Mouse (Mus musculus) kidney, embryonic 14.5 days (tissue): ENCODE data around the gene Arhgap31. TPM values are rescaled to one million over a fixed set of nuclear protein-coding genes. Genes with fewer than 3 reads are reported as not detected.

Experiments used
- ATAC-seq: fragments of 200-750 bp; cut with Nextera tagmentation; 2 replicates; pipeline ENCODE4 v1.8.0; 2017; ENCODE audit warnings: moderate number of reproducible peaks, mild to moderate bottlenecking, moderate TSS enrichment, moderate library complexity; ENCODE audit not compliant: low FRiP score, low TSS enrichment
- H3K27ac ChIP-seq: fragments of 300-500 bp; sonication (generic); 2 replicates; pipeline ENCODE4 v1.5.1; 2014; ENCODE audit warnings: low read depth, mild to moderate bottlenecking, low read length, moderate library complexity, mixed read lengths
- H3K27me3 ChIP-seq: fragments of 300-500 bp; sonication (generic); 2 replicates; pipeline ENCODE4 v1.6.1; 2014; ENCODE audit warnings: mild to moderate bottlenecking, low read length; ENCODE audit not compliant: control insufficient read depth, insufficient read depth
- H3K36me3 ChIP-seq: fragments of 300-500 bp; sonication (generic); 2 replicates; pipeline ENCODE4 v1.6.1; 2014; ENCODE audit warnings: low read length, mixed read lengths; ENCODE audit not compliant: control insufficient read depth, insufficient read depth
- H3K4me1 ChIP-seq: fragments of 300-500 bp; sonication (generic); 2 replicates; pipeline ENCODE4 v1.6.1; 2014; ENCODE audit warnings: low read length, mixed read lengths; ENCODE audit not compliant: control insufficient read depth, insufficient read depth
- H3K4me2 ChIP-seq: fragments of 300-500 bp; sonication (generic); replicated peaks from 2 replicates; pipeline ENCODE4 v1.6.1; 2014; ENCODE audit warnings: low read depth, mild to moderate bottlenecking, low read length
- H3K4me3 ChIP-seq: fragments of 300-500 bp; sonication (generic); 2 replicates; pipeline ENCODE4 v1.5.1; 2014; ENCODE audit warnings: mild to moderate bottlenecking, low read length
- H3K9ac ChIP-seq: fragments of 300-500 bp; sonication (generic); 2 replicates; pipeline ENCODE4 v1.6.1; 2014; ENCODE audit warnings: low read depth, mild to moderate bottlenecking, low read length, moderate library complexity
- H3K9me3 ChIP-seq: fragments of 300-500 bp; sonication (generic); 2 replicates; pipeline ENCODE4 v1.6.1; 2016; ENCODE audit warnings: low read length; ENCODE audit not compliant: control insufficient read depth
- WGBS: fragments of 180-500 bp; shearing (Covaris S2); extraction: QIAGEN DNeasy Blood & Tissue Kit; methylation state at CpG from one replicate; pipeline ENCODE4 v1.1.7; 2014; 5-methylcytosine and 5-hydroxymethylcytosine counted together
- polyA plus RNA-seq: library from polyadenylated mRNA; unstranded; fragments of >200 nt; fragmentation: Nextera tagmentation; extraction: Ambion mirVana; gene quantifications from 2 replicates; pipeline ENCODE4 v1.2.1, GENCODE M21; 2014

Arhgap31 gene
- polyA plus RNA-seq, 1 experiment from 2014 or later: 10.0 TPM

DNA sequence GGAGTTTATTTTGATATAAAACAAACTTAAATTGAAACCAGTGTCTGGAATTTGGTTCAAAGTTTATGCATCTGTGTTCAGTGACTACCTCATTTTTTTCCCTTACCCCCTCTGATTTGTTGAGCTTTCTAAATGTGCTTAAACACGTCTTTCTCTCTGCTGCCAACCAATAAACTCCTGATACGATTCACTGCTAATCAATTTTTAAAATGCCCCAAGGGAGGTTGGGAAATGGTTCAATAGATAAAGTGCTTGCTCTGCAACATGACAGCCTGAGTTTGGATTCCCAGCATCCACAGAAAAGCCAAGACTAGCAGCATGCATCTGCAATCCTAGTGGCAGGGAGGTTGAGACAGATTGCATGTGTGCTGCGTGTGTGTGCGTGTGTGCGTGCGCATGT is 99.4 kb downstream of the Arhgap31 start:
- no peak for ATAC-seq
- no peaks in the 10 kb centered on the region for H3K4me1 ChIP-seq
- no peak overlapping the region for H3K4me2 ChIP-seq
- no peak overlapping the region for H3K9ac ChIP-seq
- peaks cover 6% of the 10 kb centered on the region; the same call in 1 of the 2 replicates for H3K36me3 ChIP-seq
- WGBS: 84% methylated on average over 6 of the region's 6 CpGs
- no peak overlapping the region for H3K4me3 ChIP-seq
- H3K9me3 ChIP-seq: peaks cover 4% of the 10 kb centered on the region; the same call in 1 of the 2 replicates
- no peak overlapping the region for H3K27ac ChIP-seq
- no peaks in the 10 kb centered on the region for H3K27me3 ChIP-seq

DNA sequence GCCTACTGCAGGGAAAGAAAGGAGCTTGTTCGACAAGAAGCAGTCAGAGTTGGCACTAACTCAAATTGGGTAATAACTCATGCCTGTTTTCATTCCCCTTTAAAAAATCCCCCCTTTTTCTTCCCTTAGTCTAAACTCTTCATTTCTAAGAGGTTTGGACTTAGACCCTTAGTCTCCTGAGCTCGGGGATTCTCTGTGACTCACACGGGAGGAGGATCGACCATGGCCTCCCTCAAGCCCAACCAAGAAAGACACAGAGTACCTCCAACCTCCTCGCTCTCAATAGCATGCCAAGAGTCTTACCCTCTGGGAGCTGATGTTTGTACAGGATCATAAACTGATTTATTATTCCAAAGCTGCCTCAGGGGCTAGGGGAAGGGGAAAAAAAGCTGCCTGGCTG is 100.4 kb downstream of the Arhgap31 start:
- ATAC-seq: no peak
- H3K4me3 ChIP-seq: no peak overlapping the region
- 47% methylated on average over 5 of the region's 5 CpGs for WGBS
- H3K9me3 ChIP-seq: peaks cover 4% of the 10 kb centered on the region; the same call in 1 of the 2 replicates
- H3K27me3 ChIP-seq: no peaks in the 10 kb centered on the region
- no peaks in the 10 kb centered on the region for H3K4me1 ChIP-seq
- no peak overlapping the region for H3K9ac ChIP-seq
- no peak overlapping the region for H3K4me2 ChIP-seq
- H3K36me3 ChIP-seq: peaks cover 4% of the 10 kb centered on the region; the same call in 1 of the 2 replicates
- H3K27ac ChIP-seq: no peak overlapping the region

DNA sequence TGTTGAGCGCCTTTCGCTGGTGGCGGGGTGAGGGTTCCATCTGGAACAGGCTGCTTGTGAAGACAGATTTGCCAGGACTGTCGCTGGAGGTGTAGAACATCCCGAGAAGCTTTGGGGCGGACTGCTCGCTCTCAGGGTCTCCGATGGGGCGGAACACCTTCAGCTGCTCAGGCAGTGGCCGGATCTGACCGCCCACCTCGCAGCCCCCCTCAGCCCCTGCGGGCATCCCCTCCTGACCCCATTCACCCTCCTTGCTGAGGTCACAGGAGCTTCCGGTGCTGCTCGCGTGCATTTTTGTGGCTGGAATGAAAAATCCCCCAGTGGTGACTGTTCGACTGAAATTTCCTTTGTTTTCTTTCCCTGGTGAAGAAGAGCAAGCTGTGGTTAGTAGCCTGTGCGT is 104.0 kb downstream of the Arhgap31 start:
- no peak overlapping the region for H3K27ac ChIP-seq
- H3K4me3 ChIP-seq: no peak overlapping the region
- H3K9me3 ChIP-seq: peaks cover 4% of the 10 kb centered on the region; the same call in 1 of the 2 replicates
- peaks cover 4% of the 10 kb centered on the region; the same call in 1 of the 2 replicates for H3K36me3 ChIP-seq
- WGBS: 53% methylated on average over 18 of the region's 18 CpGs
- no peaks in the 10 kb centered on the region for H3K4me1 ChIP-seq
- H3K27me3 ChIP-seq: no peaks in the 10 kb centered on the region
- 0 out of 2 replicates have a peak overlapping the region, but pooled peaks have one; percentile 1 for H3K4me2 ChIP-seq
- ATAC-seq: 0 out of 2 replicates have a peak, but pooled peaks have one; percentile 32
- no peak overlapping the region for H3K9ac ChIP-seq

DNA sequence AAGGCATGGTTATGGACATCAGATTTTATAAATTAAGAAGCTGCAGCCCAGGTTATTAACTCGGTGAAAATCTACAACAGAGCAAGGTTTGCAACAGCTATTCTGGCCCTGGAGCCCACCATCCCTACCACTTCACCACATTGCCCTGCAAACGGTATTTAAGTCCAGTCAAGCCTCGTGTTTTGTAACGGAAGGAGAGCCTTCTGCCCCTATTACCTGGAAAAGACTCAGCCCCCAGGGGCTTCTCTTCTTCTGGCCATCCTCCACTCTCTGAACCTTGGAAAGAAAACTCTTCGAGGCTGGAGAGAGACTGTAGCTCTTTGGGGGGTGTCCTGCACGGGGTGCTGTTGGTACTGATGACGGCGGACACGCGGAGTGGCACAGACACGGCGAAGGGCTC is 104.4 kb downstream of the Arhgap31 start:
- 81% methylated on average over 12 of the region's 12 CpGs for WGBS
- Histone ChIP-seq H3K4me2 (no peak overlapping the region), H3K4me1 (no peaks in the 10 kb centered on the region), H3K27ac (no peak overlapping the region), H3K4me3 (no peak overlapping the region), H3K9me3 (peaks cover 4% of the 10 kb centered on the region; the same call in 1 of the 2 replicates), H3K36me3 (peaks cover 4% of the 10 kb centered on the region; the same call in 1 of the 2 replicates), H3K9ac (no peak overlapping the region), H3K27me3 (no peaks in the 10 kb centered on the region)
- ATAC-seq: 0 out of 2 replicates have a peak, but pooled peaks have one; percentile 20

GRCm38 (mm10) chr16:38606509-38606908 is 106.6 kb downstream of the Arhgap31 start:
- no peak overlapping the region for H3K4me3 ChIP-seq
- no peaks in the 10 kb centered on the region for H3K4me1 ChIP-seq
- ATAC-seq: no peak
- H3K9ac ChIP-seq: no peak overlapping the region
- 84% methylated on average over 7 of the region's 7 CpGs for WGBS
- H3K36me3 ChIP-seq: peaks cover 14% of the 10 kb centered on the region; the same call in 1 of the 2 replicates
- no peak overlapping the region for H3K27ac ChIP-seq
- peaks cover 4% of the 10 kb centered on the region; the same call in 1 of the 2 replicates for H3K9me3 ChIP-seq
- H3K27me3 ChIP-seq: no peaks in the 10 kb centered on the region
- no peak overlapping the region for H3K4me2 ChIP-seq

DNA sequence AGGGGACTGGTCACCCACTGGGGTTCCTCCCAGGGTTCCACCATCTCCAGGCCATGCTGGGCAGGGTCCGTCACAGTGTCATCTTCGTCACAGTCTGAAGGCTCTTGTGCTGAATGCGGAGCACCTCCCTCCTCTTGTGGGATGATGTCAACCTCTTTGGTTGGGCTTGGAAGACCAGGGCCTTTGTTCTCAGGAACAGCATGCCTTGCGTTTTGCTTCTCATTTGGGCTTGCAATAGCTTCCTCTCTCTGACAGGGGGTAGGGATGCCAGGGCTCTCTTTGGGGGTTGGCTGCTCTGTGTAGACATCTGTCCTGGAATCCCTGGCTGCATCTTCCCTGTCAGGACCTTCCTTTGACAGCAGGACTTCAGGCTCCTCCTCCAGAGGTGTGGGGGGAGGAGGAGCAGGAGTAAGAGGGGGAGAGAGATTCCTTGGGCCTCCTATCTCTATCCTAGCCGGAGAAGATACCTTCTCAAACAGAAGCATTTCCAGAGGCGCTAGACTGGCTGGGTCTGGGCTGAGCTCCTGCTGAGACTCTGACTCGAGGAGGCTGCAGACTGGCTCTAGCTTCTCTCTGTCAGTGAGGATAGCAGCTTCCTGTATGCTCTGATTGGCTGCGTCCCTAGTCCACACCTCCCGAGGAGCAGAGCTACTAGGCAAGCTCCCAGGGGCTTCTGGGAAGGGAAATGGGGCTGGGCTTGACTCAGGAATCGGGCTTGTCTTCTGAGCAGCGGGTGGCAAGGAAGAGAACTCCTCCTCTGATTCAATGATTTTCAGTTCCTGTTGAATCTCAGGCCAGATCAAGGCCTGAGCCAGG is 109.9 kb downstream of the Arhgap31 start:
- no peak overlapping the region for H3K4me3 ChIP-seq
- no peak overlapping the region for H3K4me2 ChIP-seq
- 60% methylated on average over 11 of the region's 11 CpGs for WGBS
- no peak for ATAC-seq
- no peaks in the 10 kb centered on the region for H3K27me3 ChIP-seq
- H3K4me1 ChIP-seq: no peaks in the 10 kb centered on the region
- H3K9me3 ChIP-seq: no peaks in the 10 kb centered on the region
- no peak overlapping the region for H3K9ac ChIP-seq
- peaks cover 10% of the 10 kb centered on the region; the same call in 1 of the 2 replicates for H3K36me3 ChIP-seq
- H3K27ac ChIP-seq: no peak overlapping the region

GRCm38 (mm10) chr16:38598986-38599680 is 113.9 kb downstream of the Arhgap31 start:
- WGBS: 39% methylated on average over 11 of the region's 11 CpGs
- no peak for ATAC-seq
- no peak overlapping the region for H3K9ac ChIP-seq
- H3K4me1 ChIP-seq: no peaks in the 10 kb centered on the region
- peaks cover 14% of the 10 kb centered on the region; the same call in 1 of the 2 replicates for H3K36me3 ChIP-seq
- no peak overlapping the region for H3K4me2 ChIP-seq
- H3K27me3 ChIP-seq: no peaks in the 10 kb centered on the region
- H3K27ac ChIP-seq: no peak overlapping the region
- no peaks in the 10 kb centered on the region for H3K9me3 ChIP-seq
- H3K4me3 ChIP-seq: no peak overlapping the region

DNA sequence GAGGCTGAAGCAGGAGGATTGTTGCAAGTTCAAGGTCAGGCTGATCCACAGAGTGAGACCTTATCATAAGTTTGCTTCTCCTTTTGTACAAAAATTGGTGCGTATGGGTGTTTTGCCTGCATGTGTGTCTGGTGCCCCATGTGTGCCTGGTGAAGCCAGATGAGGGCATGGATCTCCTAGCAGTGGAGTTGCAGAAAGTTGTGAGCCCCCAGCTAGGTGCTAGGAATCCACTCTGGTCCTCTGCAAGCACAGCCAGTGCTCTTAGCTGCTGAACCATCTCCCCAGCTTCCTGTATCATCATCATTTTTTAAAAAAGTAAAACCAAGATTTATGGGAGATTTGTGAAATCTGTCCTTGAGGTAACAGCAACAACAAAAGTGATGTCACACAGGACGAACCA is 116.4 kb downstream of the Arhgap31 start:
- ATAC-seq: no peak
- H3K36me3 ChIP-seq: peaks cover 21% of the 10 kb centered on the region
- no peaks in the 10 kb centered on the region for H3K27me3 ChIP-seq
- H3K27ac ChIP-seq: no peak overlapping the region
- H3K4me2 ChIP-seq: no peak overlapping the region
- no peaks in the 10 kb centered on the region for H3K4me1 ChIP-seq
- no peak overlapping the region for H3K4me3 ChIP-seq
- no peaks in the 10 kb centered on the region for H3K9me3 ChIP-seq
- no peak overlapping the region for H3K9ac ChIP-seq
- WGBS: 75% methylated on average over 2 of the region's 2 CpGs

DNA sequence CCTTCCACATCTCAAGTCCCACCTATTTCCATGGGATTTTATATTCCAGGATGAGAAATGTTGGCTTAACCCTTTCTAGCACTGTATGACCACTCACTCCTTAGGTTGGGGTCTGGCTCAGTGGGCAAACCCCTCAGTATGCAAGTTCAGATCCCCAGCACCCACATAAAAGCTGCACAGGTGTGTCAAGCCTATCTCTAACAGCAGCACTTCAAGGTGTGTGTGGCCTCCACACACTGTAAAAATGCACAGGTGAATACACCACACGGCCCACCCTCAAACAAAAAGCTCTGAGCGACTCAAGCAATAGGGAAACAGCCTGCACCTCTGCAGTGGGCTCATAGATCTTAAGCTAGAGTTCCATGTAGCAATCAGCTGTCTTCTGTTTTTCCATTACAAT is 117.0 kb downstream of the Arhgap31 start:
- 92% methylated on average over 2 of the region's 2 CpGs for WGBS

More for the DNA sequence above, 117.0 kb downstream of the Arhgap31 start:
- no peak overlapping the region for H3K9ac ChIP-seq
- no peak overlapping the region for H3K4me3 ChIP-seq
- no peaks in the 10 kb centered on the region for H3K9me3 ChIP-seq
- H3K4me2 ChIP-seq: no peak overlapping the region
- peaks cover 26% of the 10 kb centered on the region for H3K36me3 ChIP-seq
- no peak for ATAC-seq
- no peak overlapping the region for H3K27ac ChIP-seq
- no peaks in the 10 kb centered on the region for H3K27me3 ChIP-seq
- H3K4me1 ChIP-seq: no peaks in the 10 kb centered on the region
